Mouse (Mus musculus): ENCODE results near the gene Pomt2. TPM values are rescaled to one million over a fixed set of nuclear protein-coding genes. Genes with fewer than 3 reads are reported as not detected.

Gene Pomt2
- total RNA-seq, 4 experiments from 2014 or later, result 18.3 to 19.6 (median 19.1) TPM

GRCm38 (mm10) chr12:87130224-87130623 is 17.5 kb downstream of the Pomt2 start:
- DNase-seq (ENCODE audit: low spot score in 2 of 2), result no peak

- no peak for DNase-seq (ENCODE audit: low spot score in 2 of 2)
Measured at GRCm38 (mm10) chr12:87127256-87127655, 20.5 kb downstream of the Pomt2 start.

- no peak for DNase-seq (ENCODE audit: low spot score in 2 of 2)
Measured at GRCm38 (mm10) chr12:87121918-87122589, 25.7 kb downstream of the Pomt2 start.

GRCm38 (mm10) chr12:87107357-87107977 is 40.3 kb downstream of the Pomt2 start:
- no peak for DNase-seq (ENCODE audit: low spot score in 2 of 2)

- no peak for DNase-seq (ENCODE audit: low spot score in 2 of 2)
Measured at GRCm38 (mm10) chr12:87104796-87105195, 43.0 kb downstream of the Pomt2 start.

GRCm38 (mm10) chr12:87103471-87103870 is 44.3 kb downstream of the Pomt2 start:
- no peak for DNase-seq (ENCODE audit: low spot score in 2 of 2)

- DNase-seq (ENCODE audit: low spot score in 2 of 2), result no peak
Measured at GRCm38 (mm10) chr12:87102165-87102631, 45.6 kb downstream of the Pomt2 start, which contains the start of gene Ngb. TSS of gene Ngb (minus strand) at chr12:87102539.

GRCm38 (mm10) chr12:87100331-87100730 is 47.4 kb downstream of the Pomt2 start:
- no peak for DNase-seq (ENCODE audit: low spot score in 2 of 2)

- DNase-seq (ENCODE audit: low spot score in 2 of 2), result no peak
Measured at GRCm38 (mm10) chr12:87093671-87094070, 54.1 kb downstream of the Pomt2 start.

GRCm38 (mm10) chr12:87093249-87093648 is 54.5 kb downstream of the Pomt2 start:
- DNase-seq (ENCODE audit: low spot score in 2 of 2), result no peak

- no peak for DNase-seq (ENCODE audit: low spot score in 2 of 2)
Measured at GRCm38 (mm10) chr12:87091916-87092315, 55.9 kb downstream of the Pomt2 start.

- no peak for DNase-seq (ENCODE audit: low spot score in 2 of 2)
Measured at GRCm38 (mm10) chr12:87089701-87090100, 58.1 kb downstream of the Pomt2 start.

- DNase-seq (ENCODE audit: low spot score in 2 of 2), result no peak
Measured at GRCm38 (mm10) chr12:87089255-87089654, 58.5 kb downstream of the Pomt2 start.

- no peak for DNase-seq (ENCODE audit: low spot score in 2 of 2)
Measured at GRCm38 (mm10) chr12:87088331-87088730, 59.4 kb downstream of the Pomt2 start.

GRCm38 (mm10) chr12:87087236-87087635 is 60.5 kb downstream of the Pomt2 start:
- no peak for DNase-seq (ENCODE audit: low spot score in 2 of 2)

- no peak for DNase-seq (ENCODE audit: low spot score in 2 of 2)
Measured at GRCm38 (mm10) chr12:87082797-87083196, 65.0 kb downstream of the Pomt2 start.

- no peak for DNase-seq (ENCODE audit: low spot score in 2 of 2)
Measured at GRCm38 (mm10) chr12:87076610-87077009, 71.2 kb downstream of the Pomt2 start.

GRCm38 (mm10) chr12:87070520-87070919 is 77.2 kb downstream of the Pomt2 start:
- DNase-seq (ENCODE audit: low spot score in 2 of 2), result no peak

GRCm38 (mm10) chr12:87066429-87066828 is 81.3 kb downstream of the Pomt2 start:
- DNase-seq (ENCODE audit: low spot score in 2 of 2), result no peak

GRCm38 (mm10) chr12:87065446-87065845 is 82.3 kb downstream of the Pomt2 start:
- no peak for DNase-seq (ENCODE audit: low spot score in 2 of 2)

GRCm38 (mm10) chr12:87057066-87057465 is 90.7 kb downstream of the Pomt2 start:
- no peak for DNase-seq (ENCODE audit: low spot score in 2 of 2)
